Mouse (Mus musculus): ENCODE measurements around the gene Gm9639.
"Not testable (repeated sequence)": the region's sequence is repeated elsewhere in the genome, so short reads cannot be mapped to it uniquely, and the experiment has no call there.

The Gm9639 gene

GRCm38 (mm10) chr10:77752312-77752711, 42.6 kb downstream of the Gm9639 start:
- DNase-seq (ENCODE audit: low spot score): not testable (repeated sequence)

GRCm38 (mm10) chr10:77751254-77751653, 43.6 kb downstream of the Gm9639 start, which contains the start of gene Gm9736:
TSS of gene Gm9736 (minus strand) at chr10:77751354.
- DNase-seq (ENCODE audit: low spot score): not testable (repeated sequence)

- not testable (repeated sequence) for DNase-seq (ENCODE audit: low spot score)
These were observed 44.2 kb downstream of the Gm9639 start for GRCm38 (mm10) chr10:77750686-77751085.

Measured in ovary, postnatal 14 days (tissue).